Mouse (Mus musculus) CH12.LX (cell line): ENCODE results near the gene Tbcb. TPM values are rescaled to one million over a fixed set of nuclear protein-coding genes. Genes with fewer than 3 reads are reported as not detected.

Experiments used
- DNase-seq: peaks from one replicate; pipeline ENCODE4 v3.0.0-alpha.2; 2013; ENCODE audit errors: extremely low read depth
- H3K27ac ChIP-seq: 2 replicates; pipeline ENCODE4 v1.5.1; 2012; ENCODE audit warnings: low read depth, mild to moderate bottlenecking, control low read depth, moderate library complexity; ENCODE audit not compliant: insufficient read depth
- H3K27me3 ChIP-seq: replicated peaks from 2 replicates; pipeline ENCODE3; 2012; ENCODE audit warnings: inconsistent platforms
- H3K36me3 ChIP-seq, 2 experiments: replicated peaks in 1 of 2; 2 replicates each; pipeline versions ENCODE3 to v1.6.1; 2012; ENCODE audit warnings: inconsistent platforms in 1 of 2, low read length in 1 of 2, mild to moderate bottlenecking in 1 of 2, mixed read lengths in 1 of 2, moderate library complexity in 1 of 2; ENCODE audit not compliant: control insufficient read depth in 1 of 2, insufficient read depth in 1 of 2
- H3K4me1 ChIP-seq, 2 experiments: 2 replicates each; pipeline ENCODE4 v1.6.1; 2012; ENCODE audit warnings: inconsistent platforms in 1 of 2, moderate library complexity in 1 of 2; ENCODE audit not compliant: insufficient read depth in 2 of 2, control insufficient read depth in 1 of 2
- H3K4me2 ChIP-seq: 2 replicates; pipeline ENCODE4 v1.6.1; 2012; ENCODE audit warnings: low read depth, mild to moderate bottlenecking, control low read depth; ENCODE audit not compliant: poor library complexity, insufficient read depth, severe bottlenecking
- H3K4me3 ChIP-seq, 3 experiments: fragments of 150-350 bp in 1 of 3; sonication (generic) in 1 of 3; replicated peaks in 1 of 3; 2 replicates each; pipeline versions ENCODE3 to v1.5.1; 2011 to 2012; ENCODE audit warnings: low read depth in 2 of 3, low read length in 2 of 3, mild to moderate bottlenecking in 2 of 3, moderate library complexity in 2 of 3, control low read depth in 1 of 3, improper control_type of control experiment in 1 of 3, inconsistent platforms in 1 of 3, mixed read lengths in 1 of 3; ENCODE audit not compliant: poor library complexity in 1 of 3
- H3K79me2 ChIP-seq: replicated peaks from 2 replicates; pipeline ENCODE4 v1.6.1; 2012; ENCODE audit warnings: mild to moderate bottlenecking, moderate library complexity; ENCODE audit not compliant: control insufficient read depth, poor library complexity, insufficient read depth, severe bottlenecking; ENCODE audit errors: extremely low read depth
- H3K9ac ChIP-seq: 2 replicates; pipeline ENCODE4 v1.6.1; 2012; ENCODE audit warnings: low read depth, mild to moderate bottlenecking, control low read depth, moderate library complexity; ENCODE audit not compliant: insufficient read depth
- H3K9me3 ChIP-seq: replicated peaks from 2 replicates; pipeline ENCODE3; 2012; ENCODE audit warnings: low read length, inconsistent platforms, mixed read lengths
- CHD2 ChIP-seq: IDR thresholded peaks from 2 replicates; pipeline ENCODE4 v1.6.1; 2011; ENCODE audit warnings: low read length, improper control_type of control experiment
- E2F4 ChIP-seq: IDR thresholded peaks from 2 replicates; pipeline ENCODE4 v1.6.1; 2011; ENCODE audit warnings: low read depth, low read length, improper control_type of control experiment; ENCODE audit not compliant: insufficient replicate concordance
- ELF1 ChIP-seq: IDR thresholded peaks from 2 replicates; pipeline ENCODE4 v1.6.1; 2014; ENCODE audit warnings: low read depth, mild to moderate bottlenecking, inconsistent platforms, low read length, improper control_type of control experiment
- EP300 ChIP-seq: IDR thresholded peaks from 2 replicates; pipeline ENCODE4 v1.6.1; 2011; ENCODE audit warnings: low read length, improper control_type of control experiment
- ETS1 ChIP-seq: conservative IDR thresholded peaks from 2 replicates; pipeline ENCODE4 v1.6.1; 2012; ENCODE audit warnings: low read depth, mild to moderate bottlenecking, inconsistent platforms, low read length, improper control_type of control experiment, moderate library complexity
- GABPA ChIP-seq: IDR thresholded peaks from 2 replicates; pipeline ENCODE4 v1.6.1; 2012; ENCODE audit warnings: low read depth, low read length, improper control_type of control experiment, inconsistent platforms; ENCODE audit not compliant: insufficient replicate concordance
- HCFC1 ChIP-seq: IDR thresholded peaks from 2 replicates; pipeline ENCODE4 v1.6.1; 2012; ENCODE audit warnings: low read depth, mild to moderate bottlenecking, inconsistent platforms, low read length, improper control_type of control experiment
- JUND ChIP-seq: conservative IDR thresholded peaks from 2 replicates; pipeline ENCODE4 v1.6.1; 2011; ENCODE audit warnings: low read depth, low read length, improper control_type of control experiment
- KAT2A ChIP-seq: IDR thresholded peaks from 2 replicates; pipeline ENCODE4 v1.6.1; 2012; ENCODE audit warnings: low read length, improper control_type of control experiment, inconsistent platforms; ENCODE audit not compliant: insufficient replicate concordance
- MAFK ChIP-seq: IDR thresholded peaks from 2 replicates; pipeline ENCODE4 v1.6.1; 2011; ENCODE audit warnings: low read length, improper control_type of control experiment; ENCODE audit not compliant: insufficient replicate concordance
- MAZ ChIP-seq: IDR thresholded peaks from 2 replicates; pipeline ENCODE4 v1.6.1; 2012; ENCODE audit warnings: low read depth, mild to moderate bottlenecking, inconsistent platforms, low read length, improper control_type of control experiment, moderate library complexity
- MXI1 ChIP-seq: IDR thresholded peaks from 2 replicates; pipeline ENCODE4 v1.6.1; 2011; ENCODE audit warnings: mild to moderate bottlenecking, low read depth, low read length, improper control_type of control experiment
- MYC ChIP-seq: IDR thresholded peaks from 2 replicates; pipeline ENCODE4 v1.6.1; 2011; ENCODE audit warnings: low read depth, mild to moderate bottlenecking, improper control_type of control experiment, low read length
- POLR2AphosphoS2 ChIP-seq: IDR thresholded peaks from 2 replicates; pipeline ENCODE4 v1.6.1; 2011; ENCODE audit warnings: low read depth, low read length, improper control_type of control experiment
- RAD21 ChIP-seq: IDR thresholded peaks from 2 replicates; pipeline ENCODE4 v1.6.1; 2011; ENCODE audit warnings: low read depth, mild to moderate bottlenecking, low read length, improper control_type of control experiment, moderate library complexity
- SMC3 ChIP-seq: IDR thresholded peaks from 2 replicates; pipeline ENCODE4 v1.6.1; 2011; ENCODE audit warnings: low read depth, low read length, improper control_type of control experiment
- TCF12 ChIP-seq: IDR thresholded peaks from 2 replicates; pipeline ENCODE4 v1.6.1; 2014; ENCODE audit warnings: low read depth, mild to moderate bottlenecking, inconsistent platforms, low read length, improper control_type of control experiment
- ZKSCAN1 ChIP-seq: IDR thresholded peaks from 2 replicates; pipeline ENCODE4 v1.6.1; 2012; ENCODE audit warnings: low read depth, inconsistent platforms, low read length, improper control_type of control experiment, borderline replicate concordance
- ZMIZ1 ChIP-seq: IDR thresholded peaks from 2 replicates; pipeline ENCODE4 v1.6.1; 2012; ENCODE audit warnings: low read depth, mild to moderate bottlenecking, inconsistent platforms, low read length, improper control_type of control experiment
- ZNF384 ChIP-seq: IDR thresholded peaks from 2 replicates; pipeline ENCODE4 v1.6.1; 2012; ENCODE audit warnings: low read depth, low read length, improper control_type of control experiment, inconsistent platforms
- dilution Hi-C: fragments of 300-500 bp; cut with MboI; formaldehyde crosslinking; loops from 2 replicates; pipeline ENCODE4 v1.14.3; 2020; ENCODE audit warnings: low sequenced_read_pairs; ENCODE audit not compliant: extremely low pct_unique_long_range_greater_than_20kb, extremely low pct_ligation_motif_present
- in situ Hi-C: fragments of 300-500 bp; cut with MboI; formaldehyde crosslinking; loops from 3 replicates; pipeline ENCODE4 v1.14.3; 2019; ENCODE audit warnings: low sequenced_read_pairs, low pct_ligation_motif_present, low pct_unique_long_range_greater_than_20kb, mixed read lengths
- polyA plus RNA-seq: library from polyadenylated mRNA; unstranded; fragments of >175 nt; gene quantifications from 2 replicates; pipeline ENCODE4 v1.2.1, GENCODE M21; 2012; ENCODE audit warnings: low read depth; ENCODE audit not compliant: insufficient read length
- total RNA-seq, 2 experiments: library from RNA; depleted of rRNA; stranded (reverse); fragments of 300-350 nt in 1 of 2; fragments of >200 nt in 1 of 2; gene quantifications; 2 replicates each; pipeline ENCODE4 v1.2.3; 2012 to 2014

Tbcb gene
- total and polyA plus RNA-seq, 3 experiments, result 57.7 to 89.6 (median 79.9) TPM

DNA sequence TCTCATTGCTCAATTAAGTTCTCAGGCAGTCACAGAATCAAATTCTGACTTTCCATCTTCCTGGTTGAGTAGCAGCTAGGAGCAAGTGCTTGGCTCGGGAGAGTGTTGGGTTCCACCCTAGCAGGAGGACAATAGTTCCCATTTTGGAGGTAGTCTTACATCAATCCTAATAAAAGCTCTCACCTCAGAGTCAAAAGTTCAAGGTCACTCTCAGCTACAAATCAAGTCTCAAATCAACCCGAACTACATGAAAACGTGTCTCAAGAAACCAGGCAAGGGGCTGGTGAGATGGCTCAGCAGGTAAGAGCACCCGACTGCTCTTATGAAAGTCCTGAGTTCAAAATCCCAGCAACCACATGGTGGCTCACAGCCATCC is 43.0 kb downstream of the Tbcb start:
- no peak overlapping the region for H3K4me3 ChIP-seq
- H3K9me3 ChIP-seq, result no peaks in the 10 kb centered on the region
- no peak overlapping the region for H3K4me2 ChIP-seq
- peaks cover 0 to 17% of the 10 kb centered on the region in 2 experiments; a peak in 2 of 4 replicates for H3K4me1 ChIP-seq
- peaks cover 63 to 84% of the 10 kb centered on the region in 2 experiments for H3K36me3 ChIP-seq
- in situ Hi-C loops (no loop called here), dilution Hi-C loops (no loop called here)
- H3K79me2 ChIP-seq, result peaks cover 11% of the 10 kb centered on the region
- no peak for DNase-seq
- no peak overlapping the region for H3K27ac ChIP-seq
- no peak overlapping the region for H3K9ac ChIP-seq
- no peaks in the 10 kb centered on the region for H3K27me3 ChIP-seq
- no peak for TF ChIP-seq ZMIZ1
- no peak for TF ChIP-seq ELF1
- no peak for TF ChIP-seq MXI1
- TF ChIP-seq KAT2A, result no peak
- TF ChIP-seq JUND, result no peak
- no peak for TF ChIP-seq TCF12
- TF ChIP-seq MAFK, result no peak
- no peak for TF ChIP-seq RAD21
- TF ChIP-seq HCFC1, result no peak
- TF ChIP-seq ZKSCAN1, result no peak
- TF ChIP-seq ETS1, result no peak

GRCm38 (mm10) chr7:30188344-30189115 is 43.5 kb downstream of the Tbcb start:
- H3K9me3 ChIP-seq, result no peaks in the 10 kb centered on the region
- H3K27me3 ChIP-seq, result no peaks in the 10 kb centered on the region
- peaks cover 7% of the 10 kb centered on the region for H3K79me2 ChIP-seq
- H3K27ac ChIP-seq, result no peak overlapping the region
- no peak overlapping the region for H3K4me2 ChIP-seq
- dilution Hi-C loops, result no loop called here
- H3K4me1 ChIP-seq, result peaks cover 0 to 21% of the 10 kb centered on the region in 2 experiments; a peak in 2 of 4 replicates
- DNase-seq, result no peak
- in situ Hi-C loops, result no loop called here
- H3K9ac ChIP-seq, result no peak overlapping the region
- peaks cover 63 to 84% of the 10 kb centered on the region in 2 experiments for H3K36me3 ChIP-seq
- TF ChIP-seq E2F4, result no peak
- no peak for TF ChIP-seq MXI1
- TF ChIP-seq SMC3, result no peak
- TF ChIP-seq MYC, result no peak
- TF ChIP-seq POLR2AphosphoS2, result no peak
- no peak for TF ChIP-seq EP300
- no peak for TF ChIP-seq TCF12
- TF ChIP-seq ETS1, result no peak
- TF ChIP-seq KAT2A, result no peak
- TF ChIP-seq MAZ, result no peak
- TF ChIP-seq ZNF384, result no peak
- TF ChIP-seq JUND, result no peak
- TF ChIP-seq RAD21, result no peak
- no peak for TF ChIP-seq CHD2
- no peak for TF ChIP-seq GABPA
- no peak overlapping the region for H3K4me3 ChIP-seq
